Mouse (Mus musculus): ENCODE measurements around the gene Ociad1. TPM values are rescaled to one million over a fixed set of nuclear protein-coding genes. Genes with fewer than 3 reads are reported as not detected.

Ociad1 gene
- total RNA-seq, 2 experiments from 2014 or later: 94.7 to 137 TPM

DNA sequence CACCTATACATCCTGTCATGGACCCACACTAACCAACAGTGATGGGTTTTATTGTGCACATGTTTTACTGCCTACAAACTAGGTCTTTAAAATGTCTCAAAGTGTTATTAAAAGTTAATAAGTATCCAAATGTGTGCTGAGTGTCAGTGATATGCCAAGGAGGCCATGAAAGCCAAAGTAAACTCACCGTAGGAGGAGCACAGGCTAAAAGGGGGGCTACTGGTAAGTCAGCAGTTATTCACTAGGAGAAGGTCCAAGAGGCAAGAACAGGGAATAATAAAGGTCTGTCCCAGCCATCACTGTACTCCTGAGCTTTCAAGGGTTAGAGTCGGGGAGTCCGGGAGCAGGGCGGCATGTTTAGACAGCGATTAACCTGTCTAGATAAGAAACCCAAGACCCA is 43.9 kb downstream of the Ociad1 start:
- no peak for ATAC-seq (replicated peaks; ENCODE audit: low FRiP score, poor library complexity, severe bottlenecking)

GRCm38 (mm10) chr5:73337961-73338831 is 45.6 kb downstream of the Ociad1 start:
- ATAC-seq (replicated peaks; ENCODE audit: low FRiP score, poor library complexity, severe bottlenecking): no peak

DNA sequence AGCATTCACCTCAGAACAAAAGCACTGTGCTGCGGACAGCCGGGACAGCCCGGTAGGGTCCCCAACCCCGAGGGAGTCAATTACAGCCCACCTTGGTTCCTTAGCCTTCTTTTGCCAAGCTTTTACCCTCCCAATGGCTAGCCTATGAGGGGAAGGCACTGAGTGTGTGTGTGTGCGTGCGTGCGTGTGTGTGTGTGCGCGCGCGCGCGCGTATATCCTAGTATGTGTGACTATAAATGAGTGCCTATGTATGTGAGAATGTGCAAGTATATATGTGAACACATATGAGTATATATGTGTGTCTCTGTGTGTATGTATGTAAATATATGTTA is 46.2 kb downstream of the Ociad1 start:
- no peak for ATAC-seq (replicated peaks; ENCODE audit: low FRiP score, poor library complexity, severe bottlenecking)

DNA sequence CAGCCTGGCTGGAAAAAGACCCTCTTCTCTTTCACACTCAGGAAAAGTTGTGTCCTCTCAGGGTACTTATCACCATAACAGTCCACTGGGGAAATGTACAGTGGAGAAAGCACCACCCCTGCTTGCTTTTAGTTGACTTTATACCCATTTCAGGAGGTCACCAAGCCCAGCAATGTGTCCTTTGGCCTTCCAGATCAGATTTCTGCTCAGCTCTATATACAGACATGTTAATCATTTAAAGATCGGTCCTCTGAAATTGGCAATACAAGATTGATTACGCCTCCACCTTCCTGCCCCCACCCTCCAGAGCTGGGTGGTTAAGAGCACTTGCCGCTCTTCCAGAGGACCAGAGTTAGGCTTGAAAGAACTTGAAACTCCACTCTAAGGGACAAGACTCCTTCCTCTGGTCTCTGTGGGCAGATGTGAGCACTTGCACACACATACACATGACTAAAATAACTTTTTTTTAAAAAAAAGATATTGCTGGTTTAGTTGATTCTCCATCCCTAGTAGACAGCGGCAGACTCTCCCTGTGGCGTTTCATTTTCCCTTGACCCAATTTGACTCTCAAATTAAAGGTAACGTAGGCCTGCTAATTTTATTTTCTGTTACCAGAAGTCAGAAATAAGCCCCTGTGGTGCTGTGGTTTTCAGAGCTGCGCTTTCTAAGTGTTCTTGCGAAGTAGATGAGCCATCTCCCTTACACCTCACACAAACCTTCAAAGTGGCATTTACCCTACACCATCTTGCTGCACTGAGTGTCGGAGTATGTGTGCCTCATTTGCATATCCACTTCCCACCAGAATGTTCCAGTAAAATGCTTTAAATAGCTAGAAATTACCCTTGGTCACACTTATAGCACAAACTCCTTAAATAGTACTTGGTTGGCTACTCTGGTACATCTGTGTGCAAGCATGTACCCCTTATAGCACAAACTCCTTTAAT is 47.5 kb downstream of the Ociad1 start:
- ATAC-seq (replicated peaks; ENCODE audit: low FRiP score, poor library complexity, severe bottlenecking): no peak

GRCm38 (mm10) chr5:73340723-73341235 is 48.2 kb downstream of the Ociad1 start, which contains the start of gene Ociad2:
Ociad2 (minus strand) TSS chr5:73341028.
- ATAC-seq (replicated peaks; ENCODE audit: low FRiP score, poor library complexity, severe bottlenecking): no peak

- no peak for ATAC-seq (replicated peaks; ENCODE audit: low FRiP score, poor library complexity, severe bottlenecking)
Measured at GRCm38 (mm10) chr5:73342701-73343355, 50.2 kb downstream of the Ociad1 start.

- no peak for ATAC-seq (replicated peaks; ENCODE audit: low FRiP score, poor library complexity, severe bottlenecking)
Measured at GRCm38 (mm10) chr5:73344310-73344709, 51.7 kb downstream of the Ociad1 start.

DNA sequence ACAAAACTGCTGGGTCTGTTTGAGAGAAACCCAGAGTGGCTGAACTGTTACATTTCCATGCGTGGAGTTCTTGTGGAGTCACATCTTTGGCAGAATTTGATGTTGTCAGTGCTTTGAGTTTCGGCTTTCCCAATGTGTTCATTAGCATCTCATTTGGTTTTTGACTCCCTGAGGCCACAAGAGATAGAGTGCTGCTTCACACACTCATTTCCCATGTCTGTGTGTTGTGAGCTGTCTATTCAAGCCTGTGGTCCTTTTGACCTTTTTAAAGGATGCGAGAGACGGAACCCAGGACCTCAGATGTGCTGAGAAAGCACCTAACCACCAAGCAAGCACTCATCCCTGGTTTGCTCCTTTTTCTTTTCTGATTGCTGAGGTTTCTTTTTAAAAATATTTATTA is 52.7 kb downstream of the Ociad1 start:
- no peak for ATAC-seq (replicated peaks; ENCODE audit: low FRiP score, poor library complexity, severe bottlenecking)

GRCm38 (mm10) chr5:73349514-73349913 is 56.9 kb downstream of the Ociad1 start:
- no peak for ATAC-seq (replicated peaks; ENCODE audit: low FRiP score, poor library complexity, severe bottlenecking)

DNA sequence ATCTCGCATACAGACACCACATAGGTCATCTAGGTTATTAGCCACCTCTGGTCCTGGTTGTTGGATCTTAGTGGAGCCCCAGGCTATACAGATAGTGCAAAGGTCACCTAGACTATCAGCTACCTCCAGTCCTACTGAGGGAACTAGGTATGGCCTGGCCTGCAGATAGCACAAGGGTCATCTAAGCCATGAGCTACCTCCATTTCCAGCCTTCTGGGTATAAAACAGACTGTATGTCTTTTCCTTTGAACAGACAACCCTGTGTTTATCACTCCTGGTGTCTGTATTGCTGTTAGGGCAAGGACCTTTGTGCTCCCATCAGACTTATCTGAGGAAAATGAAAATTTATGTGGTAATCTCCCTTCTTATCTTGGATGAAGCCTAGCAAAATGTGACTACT is 59.2 kb downstream of the Ociad1 start:
- no peak for ATAC-seq (replicated peaks; ENCODE audit: low FRiP score, poor library complexity, severe bottlenecking)

DNA sequence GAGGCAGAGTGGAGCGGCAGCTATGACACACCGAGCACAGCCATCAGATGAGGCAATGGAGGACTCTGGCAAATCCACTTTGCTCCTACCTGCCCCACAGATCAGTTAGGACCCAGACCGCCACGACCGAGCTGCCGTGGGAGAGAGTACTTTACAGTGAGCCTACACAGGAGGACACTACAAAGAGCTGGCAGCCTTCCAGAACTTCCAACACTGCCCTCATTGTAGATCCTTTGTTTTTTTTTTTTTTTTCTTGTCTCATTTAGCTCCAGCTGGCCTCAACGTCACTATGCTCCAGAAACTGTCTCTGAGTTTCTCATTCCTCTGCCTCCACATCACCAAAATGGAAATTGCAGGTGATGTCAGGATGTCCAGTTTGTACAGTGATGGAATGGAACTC is 60.9 kb downstream of the Ociad1 start:
- ATAC-seq (replicated peaks; ENCODE audit: low FRiP score, poor library complexity, severe bottlenecking): no peak

- ATAC-seq (replicated peaks; ENCODE audit: low FRiP score, poor library complexity, severe bottlenecking): 0 out of 2 replicates have a peak, but pooled peaks have one; percentile 8
Measured at GRCm38 (mm10) chr5:73353978-73354377, 61.4 kb downstream of the Ociad1 start.

- peak; percentile 54 for ATAC-seq (replicated peaks; ENCODE audit: low FRiP score, poor library complexity, severe bottlenecking)
Measured at GRCm38 (mm10) chr5:73355393-73355792, 62.8 kb downstream of the Ociad1 start.

GRCm38 (mm10) chr5:73359134-73359751 is 66.7 kb downstream of the Ociad1 start:
- ATAC-seq (replicated peaks; ENCODE audit: low FRiP score, poor library complexity, severe bottlenecking): no peak

GRCm38 (mm10) chr5:73359752-73360141 is 67.2 kb downstream of the Ociad1 start:
- no peak for ATAC-seq (replicated peaks; ENCODE audit: low FRiP score, poor library complexity, severe bottlenecking)

DNA sequence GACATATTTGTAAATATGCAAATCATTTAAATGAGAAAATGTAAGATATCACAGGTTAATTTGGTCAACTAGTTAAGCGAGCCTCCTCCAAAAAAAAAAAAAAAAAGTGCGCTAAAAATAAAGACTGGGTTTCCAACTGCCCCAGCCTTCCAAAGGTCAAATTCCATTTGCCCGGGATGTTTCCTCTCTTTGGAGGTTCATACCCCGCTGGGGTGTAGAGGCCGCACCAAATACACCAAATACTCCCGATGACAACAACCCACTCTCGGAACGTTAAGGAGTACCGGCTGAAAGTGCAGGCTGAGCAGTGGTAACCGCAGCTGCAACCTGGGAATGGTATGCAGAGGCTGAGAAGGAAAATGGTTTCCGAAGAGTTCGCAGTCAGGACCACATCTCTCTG is 67.7 kb downstream of the Ociad1 start:
- ATAC-seq (replicated peaks; ENCODE audit: low FRiP score, poor library complexity, severe bottlenecking): no peak

- no peak for ATAC-seq (replicated peaks; ENCODE audit: low FRiP score, poor library complexity, severe bottlenecking)
Measured at GRCm38 (mm10) chr5:73362338-73362737, 69.8 kb downstream of the Ociad1 start.

DNA sequence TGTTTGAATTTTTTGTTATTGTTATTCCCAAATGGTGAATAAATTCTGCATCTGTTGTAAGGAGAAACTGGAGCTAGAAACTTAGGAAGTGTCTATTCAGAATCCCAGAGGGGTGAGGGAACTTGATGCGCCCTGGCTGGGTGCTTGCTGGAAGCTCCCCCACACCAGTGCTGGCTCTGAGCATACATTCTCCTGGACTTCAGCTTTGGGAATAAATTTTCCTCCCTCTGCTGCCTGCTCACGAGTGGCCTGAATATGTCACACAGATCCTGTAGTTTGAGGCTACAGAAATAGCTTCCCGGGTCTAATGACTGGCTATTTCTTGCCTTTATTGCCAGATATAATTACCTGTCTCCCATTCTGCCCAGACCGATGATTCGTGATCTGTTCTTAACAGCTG is 70.2 kb downstream of the Ociad1 start:
- ATAC-seq (replicated peaks; ENCODE audit: low FRiP score, poor library complexity, severe bottlenecking): no peak

Data from erythroblast, adult 5-6 weeks (primary cell).